Mouse (Mus musculus): Measurements from ENCODE around the gene Rictor. TPM values are rescaled to one million over a fixed set of nuclear protein-coding genes. Genes with fewer than 3 reads are reported as not detected.
"Not testable (repeated sequence)": the region's sequence is repeated elsewhere in the genome, so short reads cannot be mapped to it uniquely, and the experiment has no call there.

Rictor gene
- polyA plus RNA-seq, 2 experiments from 2014 or later = 19.2 to 28.8 TPM

DNA sequence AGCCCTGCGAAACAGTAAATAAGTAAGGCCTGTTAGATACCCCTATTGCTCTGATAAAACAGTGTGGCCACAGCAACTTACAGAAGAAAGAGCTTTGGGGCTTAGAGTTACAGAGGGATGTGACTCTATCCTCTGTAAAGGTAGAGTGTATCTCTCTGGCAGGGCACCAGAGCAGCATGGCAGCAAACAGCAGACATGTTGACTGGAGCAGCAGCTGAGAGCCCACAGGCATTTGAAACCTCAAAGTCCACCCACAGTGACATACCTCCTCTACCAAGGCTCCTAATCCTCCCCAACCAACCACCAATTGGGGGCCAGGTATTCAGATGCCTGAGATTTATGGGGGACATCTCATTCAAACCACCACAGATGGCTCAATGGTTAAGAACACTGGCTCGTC is 31.0 kb downstream of the Rictor start:
- no peak for ATAC-seq

DNA sequence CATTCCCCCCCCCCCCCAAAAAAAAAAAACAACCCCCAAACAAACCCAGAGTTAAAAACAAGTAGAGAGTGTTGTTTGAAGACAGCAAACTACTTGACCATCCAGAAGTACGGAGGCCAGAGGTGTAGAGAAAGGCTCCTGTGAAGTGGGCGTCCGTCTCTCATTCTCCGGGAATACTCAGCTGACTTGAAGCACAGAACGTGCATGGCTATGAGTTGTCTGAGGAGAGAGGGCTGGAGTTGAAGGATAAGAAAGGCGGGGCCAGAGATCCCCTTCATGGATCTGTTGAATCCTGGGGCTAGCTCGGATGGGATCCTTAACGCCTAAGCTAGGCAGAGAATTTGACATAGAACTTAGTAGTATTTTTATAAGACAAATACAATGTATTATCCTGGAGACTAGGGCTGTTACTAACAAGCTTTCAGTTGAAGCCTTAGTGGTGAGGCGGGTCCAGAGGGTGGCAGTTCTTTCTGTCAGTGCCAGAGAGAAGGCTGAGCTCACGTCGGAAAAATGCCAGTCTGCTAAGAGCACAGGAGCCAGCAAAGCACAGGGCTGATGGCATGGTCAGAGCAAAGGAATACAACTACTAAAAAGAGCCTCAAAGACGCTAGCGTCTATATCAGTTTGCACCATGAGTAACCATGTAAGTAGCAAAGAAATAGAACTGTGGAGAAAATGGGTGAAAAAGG is 34.3 kb downstream of the Rictor start:
- no peak for ATAC-seq

DNA sequence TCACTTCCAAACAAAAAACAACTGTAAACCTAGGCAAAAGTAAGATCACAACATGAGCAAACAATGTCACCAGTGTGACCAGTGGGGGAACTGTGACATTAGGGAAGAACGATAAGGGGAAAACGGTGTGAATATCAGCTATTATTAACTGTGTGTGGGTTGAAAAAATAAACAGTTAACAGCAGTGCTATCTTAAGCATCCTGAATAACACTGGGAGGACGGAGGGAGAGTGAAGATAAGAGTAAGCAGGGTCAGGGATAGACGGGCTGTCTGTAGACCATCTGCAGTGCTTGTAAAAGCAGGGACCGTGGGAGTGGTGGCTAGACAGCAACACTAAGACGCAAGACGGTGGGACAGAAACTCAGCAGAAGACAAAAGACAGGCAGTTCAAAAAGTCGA is 35.5 kb downstream of the Rictor start:
- no peak for ATAC-seq

DNA sequence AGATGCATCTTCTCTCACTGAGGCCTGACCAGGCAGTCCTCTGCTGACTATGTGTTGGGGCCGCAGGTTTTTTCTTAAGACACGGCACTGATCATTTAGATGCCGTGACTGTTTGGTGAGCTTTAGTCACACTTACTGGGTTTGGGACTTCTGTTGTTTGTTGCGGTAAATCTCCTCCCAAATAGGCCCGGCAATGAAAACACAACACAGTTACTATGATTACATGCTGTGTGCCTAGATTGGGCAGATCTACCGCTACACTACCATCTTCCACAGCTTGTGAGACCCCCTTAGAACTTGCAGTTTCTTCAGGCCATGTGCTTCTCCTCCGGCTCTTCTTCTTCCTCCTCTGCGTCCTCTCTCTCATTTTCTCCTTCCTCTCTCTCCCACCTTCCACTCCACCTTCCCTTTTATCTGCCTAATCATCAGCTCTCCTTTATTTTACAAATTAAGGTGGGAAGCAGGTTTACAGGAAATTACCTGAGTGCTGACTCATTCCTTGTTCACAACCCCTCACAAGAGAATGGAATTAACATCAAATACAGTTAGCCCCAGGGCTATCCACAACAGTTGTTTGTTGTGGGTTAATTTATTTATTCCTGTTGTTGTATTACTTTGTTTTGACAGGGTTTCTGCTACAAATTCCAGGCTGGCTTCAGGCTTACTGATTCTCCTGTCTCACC is 38.3 kb downstream of the Rictor start:
- not testable (repeated sequence) for ATAC-seq

DNA sequence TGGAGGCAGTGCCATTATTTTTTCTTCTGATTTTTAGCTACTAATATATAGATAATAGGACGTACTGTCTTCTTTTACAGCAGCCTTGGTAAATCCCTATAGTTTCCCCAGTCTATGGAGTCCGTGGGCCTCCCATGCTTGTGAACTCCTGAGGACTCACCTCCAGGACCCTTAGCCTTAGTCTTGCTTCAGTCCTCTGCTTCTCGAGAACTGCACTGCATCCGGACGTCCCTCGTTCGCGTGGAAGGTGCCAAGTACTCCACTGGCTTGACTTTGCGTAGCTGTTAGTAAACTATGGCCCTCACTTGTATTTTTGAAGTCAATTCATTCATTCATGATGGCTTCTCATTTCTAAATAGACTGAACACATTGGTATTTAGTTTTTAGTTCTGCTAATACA is 38.8 kb downstream of the Rictor start:
- no peak for ATAC-seq

DNA sequence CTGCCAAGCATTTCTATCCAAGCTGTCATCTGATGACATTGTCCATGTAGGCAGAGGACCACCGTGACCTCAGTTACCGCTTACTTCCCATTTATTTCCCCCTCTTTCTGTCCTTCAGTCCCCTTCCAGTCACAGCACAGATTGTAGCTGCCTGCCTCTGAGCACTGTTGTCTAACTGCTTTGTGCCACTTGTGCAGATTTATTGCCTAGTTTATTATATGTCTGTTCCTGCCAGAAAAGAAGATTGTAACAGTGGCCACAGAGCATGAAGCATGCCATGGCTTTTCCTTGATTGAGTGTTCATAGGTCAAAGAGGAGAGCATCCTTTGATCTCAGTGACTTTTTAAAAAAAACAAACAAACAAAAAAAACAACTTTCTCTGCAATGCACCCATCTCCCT is 46.2 kb downstream of the Rictor start:
- no peak for ATAC-seq

DNA sequence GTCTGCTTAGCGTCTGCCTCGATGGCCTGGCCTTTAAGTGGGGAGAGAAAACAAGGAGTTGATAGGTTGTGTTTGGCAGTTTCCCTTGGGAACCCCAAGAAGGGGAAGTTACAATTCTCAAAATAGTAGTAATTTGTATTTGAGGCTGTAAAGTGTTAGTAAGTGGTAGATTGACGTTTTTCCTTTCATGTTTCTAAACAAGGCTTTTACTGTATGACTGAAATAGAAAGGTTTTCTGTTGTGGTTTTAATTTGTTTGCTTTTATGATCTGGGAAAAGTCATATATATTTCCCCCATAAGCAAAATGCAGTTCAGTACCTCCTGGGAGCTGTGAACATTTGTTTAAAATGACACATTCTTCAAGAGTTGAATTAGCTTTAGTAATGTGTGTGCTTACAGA is 64.1 kb downstream of the Rictor start:
- no peak for ATAC-seq

DNA sequence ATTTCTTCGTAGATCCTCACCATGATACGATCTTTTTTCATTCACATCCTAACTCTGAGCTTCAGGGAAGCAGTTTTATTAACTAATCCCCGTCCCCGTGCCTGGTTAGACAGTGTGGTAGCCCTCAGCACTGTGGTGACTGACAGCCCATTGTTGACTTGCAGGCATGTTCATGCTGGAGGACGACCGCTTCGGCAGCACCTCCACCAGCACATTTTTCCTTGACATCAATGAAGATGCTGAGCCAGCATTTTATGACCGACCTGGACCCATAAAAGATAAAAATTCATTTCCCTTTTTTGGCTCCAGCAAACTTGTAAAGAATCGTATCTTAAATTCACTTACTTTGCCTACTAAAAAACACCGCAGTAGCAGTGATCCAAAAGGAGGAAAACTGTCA is 78.0 kb downstream of the Rictor start:
- no peak for ATAC-seq

DNA sequence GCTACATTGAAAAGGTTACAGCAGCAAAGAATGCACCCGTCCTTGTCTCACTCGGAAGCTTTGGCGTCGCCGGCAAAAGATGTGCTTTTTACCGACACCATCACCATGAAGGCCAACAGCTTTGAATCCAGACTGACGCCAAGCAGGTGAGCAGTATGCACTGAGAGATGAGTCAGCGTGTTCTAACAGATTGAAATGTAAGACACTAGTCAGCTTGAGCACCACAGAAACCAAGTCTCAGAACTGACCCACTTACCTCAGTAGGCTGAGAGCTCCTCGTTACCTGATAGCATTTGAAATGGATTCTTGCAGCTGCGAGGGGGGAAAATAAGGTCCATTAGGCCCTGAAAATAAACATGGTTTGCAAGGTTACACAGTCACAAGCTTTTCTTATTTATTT is 79.1 kb downstream of the Rictor start:
- ATAC-seq = no peak

DNA sequence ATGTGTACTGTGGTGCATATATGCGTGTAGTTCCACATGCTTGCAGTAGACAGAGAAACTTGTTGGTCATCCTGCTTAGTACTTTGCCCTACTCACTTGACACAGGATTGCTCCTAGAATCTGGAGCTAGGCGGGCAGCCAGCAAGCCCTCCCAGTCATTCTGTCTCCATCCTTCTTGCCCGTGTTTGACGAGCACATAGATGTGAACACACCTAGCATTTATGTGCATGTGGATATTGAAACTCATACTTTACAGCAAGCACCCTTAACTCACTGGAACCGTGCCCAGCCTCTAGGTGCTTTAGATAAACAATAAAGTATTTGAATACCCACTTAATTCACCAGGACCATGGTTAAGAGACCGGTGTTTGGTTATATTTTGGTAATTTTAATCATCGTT is 81.8 kb downstream of the Rictor start:
- ATAC-seq = no peak

DNA sequence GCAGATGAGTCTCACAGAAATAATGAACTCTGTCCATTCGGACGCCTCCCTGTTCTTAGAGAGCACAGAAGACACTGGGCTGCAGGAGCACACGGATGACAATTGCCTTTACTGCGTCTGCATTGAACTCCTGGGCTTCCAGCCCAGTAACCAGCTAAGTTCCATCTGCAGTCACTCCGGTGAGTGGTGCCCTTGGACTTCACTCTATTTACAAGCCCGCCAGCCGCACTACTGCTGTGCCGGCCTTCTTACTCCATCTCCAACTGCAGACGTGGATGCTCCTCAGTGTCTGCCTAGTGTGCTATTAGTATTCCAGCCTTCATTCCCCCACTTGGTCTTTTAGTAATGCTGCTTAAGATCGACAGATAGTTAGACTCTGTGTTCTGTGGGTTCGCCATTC is 83.5 kb downstream of the Rictor start:
- ATAC-seq = no peak

DNA sequence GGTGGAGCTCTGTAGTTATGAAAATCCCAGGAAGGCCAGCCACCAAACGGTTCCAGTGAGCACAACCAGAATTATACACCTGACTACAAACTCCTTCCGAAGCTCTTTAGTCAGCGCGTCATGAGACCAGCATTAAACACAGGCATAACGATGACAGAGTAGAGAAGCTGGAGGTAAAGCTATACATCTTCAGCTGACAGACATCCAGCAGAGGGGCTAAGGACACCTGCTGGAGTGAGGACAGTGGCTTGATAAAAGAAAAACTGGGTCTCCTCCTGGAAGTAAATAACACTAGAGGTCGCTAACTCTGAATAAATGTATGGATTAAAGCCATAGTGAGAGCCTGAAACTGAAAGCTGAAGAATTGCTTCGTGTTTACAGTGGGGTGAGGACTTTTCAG is 84.7 kb downstream of the Rictor start:
- ATAC-seq = no peak

DNA sequence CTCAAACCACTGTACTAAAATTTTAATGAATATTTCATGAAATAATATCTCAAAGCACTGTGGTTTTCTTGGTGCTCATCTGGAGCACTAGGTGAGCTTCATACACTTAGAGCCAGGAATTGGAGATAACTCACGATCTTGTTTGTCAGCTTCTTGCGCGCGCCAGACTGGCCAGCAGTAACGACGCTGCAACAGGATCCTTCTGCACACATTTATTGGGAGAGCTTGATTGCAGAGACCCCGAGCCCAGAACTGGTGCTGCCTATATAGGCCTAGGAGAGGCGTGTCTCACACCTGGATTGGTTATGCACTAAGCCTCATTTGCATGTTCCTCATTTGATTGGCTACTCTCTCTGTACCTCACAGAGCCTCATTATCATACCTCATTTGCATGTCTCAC is 93.0 kb downstream of the Rictor start:
- ATAC-seq = not testable (repeated sequence)

DNA sequence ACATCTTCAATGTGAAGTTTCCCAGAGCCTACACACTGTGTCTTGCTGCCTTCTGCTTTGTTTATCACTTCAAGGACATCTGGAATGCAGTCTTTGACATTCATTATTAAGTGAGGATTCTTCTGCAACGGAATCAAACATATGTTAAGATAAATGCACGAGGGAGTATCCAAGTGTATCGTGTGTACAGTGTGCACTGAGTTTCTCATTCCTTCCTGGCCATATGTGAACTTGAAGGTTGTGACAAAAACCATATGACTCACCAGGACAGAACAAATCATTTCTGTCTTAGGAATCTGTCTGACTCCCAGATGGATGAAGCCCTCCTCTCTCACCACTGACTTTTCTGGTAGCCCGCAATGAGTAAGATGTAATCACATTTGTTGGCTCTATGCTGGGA is 107.6 kb downstream of the Rictor start:
- ATAC-seq = no peak

DNA sequence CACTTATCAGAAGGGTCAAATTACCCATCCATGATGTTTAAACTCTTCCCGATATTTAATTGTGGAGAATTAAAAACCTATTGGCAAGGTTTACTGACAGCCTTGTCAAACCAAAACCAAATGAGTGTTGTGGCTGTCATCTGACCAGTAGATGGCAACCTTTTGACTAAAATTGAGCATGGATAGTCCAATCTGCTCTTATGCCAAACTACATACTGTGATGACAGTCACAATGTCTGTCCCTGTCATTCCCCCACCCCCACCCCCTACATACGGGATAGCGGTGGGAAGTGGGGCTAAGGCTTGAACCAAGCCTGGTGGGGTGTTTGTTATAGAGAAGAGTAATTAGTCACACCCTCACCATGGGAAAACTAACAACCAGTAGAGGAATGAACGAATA is 132.0 kb downstream of the Rictor start:
- no peak for ATAC-seq

DNA sequence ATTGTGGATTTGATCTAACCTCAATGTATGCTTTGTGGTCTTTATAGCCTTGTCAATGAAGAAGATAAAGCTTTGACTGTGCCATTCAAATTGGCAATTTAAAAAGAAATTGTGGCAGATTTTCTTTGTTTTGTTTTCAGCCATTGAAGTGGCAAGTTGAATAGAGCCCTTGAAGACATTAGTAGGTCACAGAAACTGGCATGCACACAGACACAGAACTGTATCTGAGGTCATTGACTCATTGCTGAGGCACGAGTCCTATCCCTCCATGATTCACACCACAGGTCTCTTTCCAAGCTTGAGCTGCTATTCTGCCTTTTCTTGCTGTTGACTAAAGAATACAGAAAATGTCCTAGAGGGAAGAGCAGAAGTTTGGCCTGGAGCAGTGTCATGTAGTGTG is 141.7 kb downstream of the Rictor start:
- ATAC-seq = no peak

Other genes with a start within 250 kb of the Rictor start
- gene Fyb, start 185.5 kb upstream of the Rictor start, polyA plus RNA-seq (2017; shearing (Covaris generic)) = 100 to 1,000 TPM; 556 to 650 TPM
- gene Osmr, start 166.6 kb downstream of the Rictor start, polyA plus RNA-seq (2017; shearing (Covaris generic)) = under 1 TPM; 0.05 to 0.19 TPM